Mouse (Mus musculus) brain, embryonic 14.5 days (tissue): ENCODE results near the gene Sord. TPM values are rescaled to one million over a fixed set of nuclear protein-coding genes. Genes with fewer than 3 reads are reported as not detected.

Experiments
- DNase-seq: peaks from one replicate; pipeline ENCODE4 v3.0.0-alpha.2; 2011; ENCODE audit warnings: low read depth
- CTCF ChIP-seq: fragments of 200-500 bp; IDR thresholded peaks from 2 replicates; pipeline ENCODE4 v1.5.1; 2012; ENCODE audit warnings: inconsistent platforms, mild to moderate bottlenecking, moderate library complexity, borderline replicate concordance; ENCODE audit not compliant: insufficient read depth, insufficient read length; ENCODE audit errors: extremely low read depth
- POLR2A ChIP-seq: fragments of 200-500 bp; IDR thresholded peaks from 2 replicates; pipeline ENCODE4 v1.6.1; 2012; ENCODE audit warnings: mild to moderate bottlenecking, inconsistent platforms, borderline replicate concordance; ENCODE audit not compliant: poor library complexity, insufficient read depth, insufficient read length, severe bottlenecking; ENCODE audit errors: extremely low read depth
- polyA plus RNA-seq: library from polyadenylated mRNA; depleted of rRNA; stranded (reverse); fragments of >200 nt; gene quantifications from 2 replicates; pipeline ENCODE4 v1.2.3, GENCODE M21; 2012; rRNA removed

Gene Sord
- polyA plus RNA-seq, 1 experiment, result 13.4 TPM

- no peak for TF ChIP-seq POLR2A
- TF ChIP-seq CTCF, result no peak
These were observed 79.0 kb downstream of the Sord start, which contains the start of gene Duoxa1 for GRCm38 (mm10) chr2:122313536-122313935. Duoxa1 (minus strand) TSS chr2:122313730.

More at GRCm38 (mm10) chr2:122313536-122313935, 79.0 kb downstream of the Sord start, which contains the start of gene Duoxa1:
- no peak for DNase-seq

Other genes starting within 250 kb of the Sord start
- gene Eif3j1, start 206.2 kb upstream of the Sord start, polyA plus RNA-seq, result 12.8 and 15.8 TPM in 2 replicates
- 13.3 and 14.9 TPM in 2 replicates for gene Spg11, start 116.4 kb upstream of the Sord start, polyA plus RNA-seq
- 36.0 and 52.2 TPM in 2 replicates for gene B2m, start 87.1 kb upstream of the Sord start, polyA plus RNA-seq
- not detected in 2 replicates for gene Trim69, start 74.0 kb upstream of the Sord start, polyA plus RNA-seq
- not detected in 2 replicates for gene Patl2, start 48.6 kb upstream of the Sord start, polyA plus RNA-seq
- not detected in 2 replicates for gene Terb2, start 48.5 kb upstream of the Sord start, polyA plus RNA-seq
- 0.08 TPM in 2 replicates for gene Duox2, start 63.7 kb downstream of the Sord start, polyA plus RNA-seq
- gene Duoxa2, start 64.2 kb downstream of the Sord start, polyA plus RNA-seq, result 0.04 and 0.05 TPM in 2 replicates
- gene Duoxa1, start 79.0 kb downstream of the Sord start, polyA plus RNA-seq, result 0.18 and 0.55 TPM in 2 replicates
- gene Duox1, start 80.9 kb downstream of the Sord start, polyA plus RNA-seq, result 0.08 and 0.22 TPM in 2 replicates
- 84.9 and 88.6 TPM in 2 replicates for gene Shf, start 134.4 kb downstream of the Sord start, polyA plus RNA-seq
- 0.04 and 0.05 TPM in 2 replicates for gene Slc28a2, start 191.7 kb downstream of the Sord start, polyA plus RNA-seq